Mouse (Mus musculus): ENCODE data around the gene Cog8. TPM values are rescaled to one million over a fixed set of nuclear protein-coding genes. Genes with fewer than 3 reads are reported as not detected.

Cog8 gene
- total RNA-seq, 1 experiment = 37.8 TPM

DNA sequence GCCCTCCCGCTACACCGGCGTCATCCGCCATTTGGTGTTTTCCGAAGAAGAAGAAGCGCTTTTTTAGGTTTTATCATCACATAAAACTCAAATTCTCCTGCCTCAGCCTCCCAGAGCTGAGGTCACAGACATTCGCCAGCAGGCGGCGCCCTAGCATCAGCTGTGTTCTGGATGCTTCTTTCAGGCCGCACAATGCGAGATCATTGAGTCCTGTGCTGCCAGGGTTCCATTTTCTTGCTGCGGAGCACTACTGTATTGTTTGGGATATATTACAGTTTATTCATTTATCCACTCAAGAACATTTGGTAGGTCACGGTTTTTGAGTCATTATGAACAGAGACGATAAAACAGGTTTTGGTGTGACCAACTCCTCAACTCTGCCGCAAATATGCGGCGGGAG is 28.9 kb upstream of the Cog8 start:
- H3K27ac ChIP-seq (ENCODE audit: insufficient read depth, low read depth, low read length, poor library complexity, severe bottlenecking) = no peak overlapping the region
- peak overlapping the region; percentile 50; the same call in 1 of the 2 replicates for H3K9ac ChIP-seq (ENCODE audit: insufficient read depth, low read depth, low read length, poor library complexity, severe bottlenecking)
- peaks cover 0 to 4% of the 10 kb centered on the region in 2 experiments; a peak in 1 of 4 replicates for H3K4me1 ChIP-seq (ENCODE audit: control insufficient read depth in 2 of 2, insufficient read depth in 2 of 2, low read length in 2 of 2, poor library complexity in 1 of 2)
- H3K9me3 ChIP-seq (ENCODE audit: control insufficient read depth, insufficient read depth, low read depth, low read length) = no peaks in the 10 kb centered on the region
- TF ChIP-seq ZC3H11A (IDR thresholded peaks at IDR 0.05; ENCODE audit: borderline replicate concordance, low read depth, low read length) (peak; percentile 32; the same call in 1 of the 2 replicates), HCFC1 (IDR thresholded peaks at IDR 0.05; ENCODE audit: borderline replicate concordance, insufficient read depth, low read length) (0 out of 2 replicates have a peak, but pooled peaks have one; percentile 37), ZNF384 (IDR thresholded peaks at IDR 0.05; ENCODE audit: low read depth, low read length) (no peak), CHD2 (IDR thresholded peaks at IDR 0.05; ENCODE audit: low read depth, low read length) (no peak), MAFK (IDR thresholded peaks at IDR 0.05; ENCODE audit: insufficient read depth, low read depth, low read length) (no peak)
- H3K4me3 ChIP-seq (ENCODE audit: insufficient read depth in 1 of 2, low read depth in 1 of 2, low read length in 2 of 2, poor library complexity in 1 of 2, severe bottlenecking in 1 of 2) = peak overlapping the region in 1 of 2 experiments; percentile 45; a peak in 2 of 4 replicates
- peaks cover 24% of the 10 kb centered on the region for H3K36me3 ChIP-seq (ENCODE audit: control insufficient read depth, insufficient read depth, low read length, poor library complexity, severe bottlenecking)
- no peak for DNase-seq (ENCODE audit: low read depth, low spot score)
- in situ Hi-C loops (cut with MboI; ENCODE audit: low sequenced_read_pairs in 2 of 2, unreplicated experiment in 2 of 2) = no loop called here

DNA sequence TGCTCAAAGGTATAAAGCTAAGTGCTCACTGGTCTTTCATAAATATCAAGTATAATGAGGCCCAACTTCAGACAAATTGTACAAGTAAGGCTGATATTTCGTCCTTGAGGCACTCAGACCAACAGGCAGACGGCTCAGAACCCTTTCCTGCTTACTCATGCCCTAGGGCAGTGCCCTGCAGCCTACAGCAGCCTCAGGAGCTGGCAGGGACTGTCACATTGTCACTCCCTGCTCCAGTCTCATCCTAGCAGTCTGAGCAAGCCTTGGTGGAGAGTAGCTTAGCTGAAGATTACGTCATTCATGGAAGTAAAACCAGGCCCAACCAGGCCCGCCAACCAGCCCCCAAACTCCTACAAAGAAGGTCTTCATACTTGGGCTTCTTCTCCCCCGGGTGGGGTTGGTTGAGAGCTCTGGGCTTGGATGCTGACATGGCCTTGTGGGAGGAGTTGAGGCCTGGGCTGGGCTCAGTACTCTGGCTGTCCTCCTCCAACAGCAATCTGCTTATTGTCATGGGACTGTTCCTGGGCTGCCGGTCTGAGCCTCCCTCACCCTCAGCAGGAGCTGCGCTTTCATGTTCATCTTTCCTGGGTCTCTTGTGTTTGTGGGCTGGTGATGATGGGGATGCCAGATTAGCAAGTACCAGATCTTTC is 19.9 kb upstream of the Cog8 start:
- in situ Hi-C loops (cut with MboI; ENCODE audit: low sequenced_read_pairs in 2 of 2, unreplicated experiment in 2 of 2) = no loop called here
- Histone ChIP-seq H3K9ac (ENCODE audit: insufficient read depth, low read depth, low read length, poor library complexity, severe bottlenecking) (no peak overlapping the region), H3K4me1 (ENCODE audit: control insufficient read depth in 2 of 2, insufficient read depth in 2 of 2, low read length in 2 of 2, poor library complexity in 1 of 2) (peaks cover 6 to 14% of the 10 kb centered on the region in 2 experiments), H3K36me3 (ENCODE audit: control insufficient read depth, insufficient read depth, low read length, poor library complexity, severe bottlenecking) (peaks cover 34% of the 10 kb centered on the region), H3K4me3 (ENCODE audit: insufficient read depth in 1 of 2, low read depth in 1 of 2, low read length in 2 of 2, poor library complexity in 1 of 2, severe bottlenecking in 1 of 2) (no peak overlapping the region), H3K9me3 (ENCODE audit: control insufficient read depth, insufficient read depth, low read depth, low read length) (no peaks in the 10 kb centered on the region), H3K27ac (ENCODE audit: insufficient read depth, low read depth, low read length, poor library complexity, severe bottlenecking) (no peak overlapping the region)
- DNase-seq (ENCODE audit: low read depth, low spot score) = no peak
- TF ChIP-seq MAFK (IDR thresholded peaks at IDR 0.05; ENCODE audit: insufficient read depth, low read depth, low read length) (no peak), ZC3H11A (IDR thresholded peaks at IDR 0.05; ENCODE audit: borderline replicate concordance, low read depth, low read length) (no peak), CHD2 (IDR thresholded peaks at IDR 0.05; ENCODE audit: low read depth, low read length) (no peak)

GRCm38 (mm10) chr8:107074128-107074527 is 17.6 kb upstream of the Cog8 start:
- Histone ChIP-seq H3K4me1 (ENCODE audit: control insufficient read depth in 2 of 2, insufficient read depth in 2 of 2, low read length in 2 of 2, poor library complexity in 1 of 2) (peaks cover 6 to 17% of the 10 kb centered on the region in 2 experiments), H3K36me3 (ENCODE audit: control insufficient read depth, insufficient read depth, low read length, poor library complexity, severe bottlenecking) (peaks cover 25% of the 10 kb centered on the region), H3K9me3 (ENCODE audit: control insufficient read depth, insufficient read depth, low read depth, low read length) (no peaks in the 10 kb centered on the region), H3K9ac (ENCODE audit: insufficient read depth, low read depth, low read length, poor library complexity, severe bottlenecking) (no peak overlapping the region), H3K27ac (ENCODE audit: insufficient read depth, low read depth, low read length, poor library complexity, severe bottlenecking) (no peak overlapping the region), H3K4me3 (ENCODE audit: insufficient read depth in 1 of 2, low read depth in 1 of 2, low read length in 2 of 2, poor library complexity in 1 of 2, severe bottlenecking in 1 of 2) (no peak overlapping the region)
- DNase-seq (ENCODE audit: low read depth, low spot score) = no peak
- in situ Hi-C loops (cut with MboI; ENCODE audit: low sequenced_read_pairs in 2 of 2, unreplicated experiment in 2 of 2) = no loop called here
- TF ChIP-seq HCFC1 (IDR thresholded peaks at IDR 0.05; ENCODE audit: borderline replicate concordance, insufficient read depth, low read length) (no peak), ZNF384 (IDR thresholded peaks at IDR 0.05; ENCODE audit: low read depth, low read length) (no peak), CHD2 (IDR thresholded peaks at IDR 0.05; ENCODE audit: low read depth, low read length) (no peak), MAFK (IDR thresholded peaks at IDR 0.05; ENCODE audit: insufficient read depth, low read depth, low read length) (no peak), ZC3H11A (IDR thresholded peaks at IDR 0.05; ENCODE audit: borderline replicate concordance, low read depth, low read length) (no peak)

GRCm38 (mm10) chr8:107073706-107074105 is 17.2 kb upstream of the Cog8 start:
- Histone ChIP-seq H3K27ac (ENCODE audit: insufficient read depth, low read depth, low read length, poor library complexity, severe bottlenecking) (no peak overlapping the region), H3K9ac (ENCODE audit: insufficient read depth, low read depth, low read length, poor library complexity, severe bottlenecking) (no peak overlapping the region), H3K9me3 (ENCODE audit: control insufficient read depth, insufficient read depth, low read depth, low read length) (no peaks in the 10 kb centered on the region), H3K36me3 (ENCODE audit: control insufficient read depth, insufficient read depth, low read length, poor library complexity, severe bottlenecking) (peaks cover 25% of the 10 kb centered on the region), H3K4me1 (ENCODE audit: control insufficient read depth in 2 of 2, insufficient read depth in 2 of 2, low read length in 2 of 2, poor library complexity in 1 of 2) (peaks cover 6 to 17% of the 10 kb centered on the region in 2 experiments), H3K4me3 (ENCODE audit: insufficient read depth in 1 of 2, low read depth in 1 of 2, low read length in 2 of 2, poor library complexity in 1 of 2, severe bottlenecking in 1 of 2) (no peak overlapping the region)
- TF ChIP-seq HCFC1 (IDR thresholded peaks at IDR 0.05; ENCODE audit: borderline replicate concordance, insufficient read depth, low read length) (no peak), MAFK (IDR thresholded peaks at IDR 0.05; ENCODE audit: insufficient read depth, low read depth, low read length) (no peak), CHD2 (IDR thresholded peaks at IDR 0.05; ENCODE audit: low read depth, low read length) (no peak), ZC3H11A (IDR thresholded peaks at IDR 0.05; ENCODE audit: borderline replicate concordance, low read depth, low read length) (no peak), ZNF384 (IDR thresholded peaks at IDR 0.05; ENCODE audit: low read depth, low read length) (no peak)
- in situ Hi-C loops (cut with MboI; ENCODE audit: low sequenced_read_pairs in 2 of 2, unreplicated experiment in 2 of 2) = no loop called here
- no peak for DNase-seq (ENCODE audit: low read depth, low spot score)
